Mouse (Mus musculus): ENCODE measurements around the gene Timm23.
"Not testable (repeated sequence)": the region's sequence is repeated elsewhere in the genome, so short reads cannot be mapped to it uniquely, and the experiment has no call there.

Timm23 gene

GRCm38 (mm10) chr14:32201791-32202451 is at the start of gene Timm23, which contains the start of gene Parg:
TSS of gene Timm23 (minus strand) at chr14:32201898.
TSS of gene Parg (plus strand) at chr14:32201949.
- peak; percentile 89 for DNase-seq

- DNase-seq = no peak
Observed at GRCm38 (mm10) chr14:32249616-32250015, 47.9 kb upstream of the Timm23 start.

- no peak for DNase-seq
Observed at GRCm38 (mm10) chr14:32246019-32246418, 44.3 kb upstream of the Timm23 start.

GRCm38 (mm10) chr14:32242401-32242800 is 40.7 kb upstream of the Timm23 start:
- DNase-seq = peak; percentile 14

GRCm38 (mm10) chr14:32228996-32229395 is 27.3 kb upstream of the Timm23 start:
- peak; percentile 66 for DNase-seq

GRCm38 (mm10) chr14:32226601-32227000 is 24.9 kb upstream of the Timm23 start:
- DNase-seq = no peak

- DNase-seq = no peak
Observed at GRCm38 (mm10) chr14:32201354-32201753, 344 bp downstream of the Timm23 start.

- not testable (repeated sequence) for DNase-seq
Observed at GRCm38 (mm10) chr14:32193557-32193956, 8.1 kb downstream of the Timm23 start.

- peak; percentile 22 for DNase-seq
Observed at GRCm38 (mm10) chr14:32192437-32192836, 9.3 kb downstream of the Timm23 start.

GRCm38 (mm10) chr14:32191926-32192325 is 9.8 kb downstream of the Timm23 start:
- DNase-seq = no peak

- no peak for DNase-seq
Observed at GRCm38 (mm10) chr14:32190627-32191391, 10.9 kb downstream of the Timm23 start.

- DNase-seq = no peak
Observed at GRCm38 (mm10) chr14:32183846-32184245, 17.9 kb downstream of the Timm23 start.

GRCm38 (mm10) chr14:32180861-32181260 is 20.8 kb downstream of the Timm23 start:
- DNase-seq = no peak

- no peak for DNase-seq
Observed at GRCm38 (mm10) chr14:32179393-32180195, 22.1 kb downstream of the Timm23 start.

- not testable (repeated sequence) for DNase-seq
Observed at GRCm38 (mm10) chr14:32176590-32176989, 25.1 kb downstream of the Timm23 start.

GRCm38 (mm10) chr14:32175310-32175709 is 26.4 kb downstream of the Timm23 start:
- no peak for DNase-seq

- no peak for DNase-seq
Observed at GRCm38 (mm10) chr14:32170137-32170536, 31.6 kb downstream of the Timm23 start.

GRCm38 (mm10) chr14:32168653-32169231 is 33.0 kb downstream of the Timm23 start:
- DNase-seq = no peak

GRCm38 (mm10) chr14:32167326-32167725 is 34.4 kb downstream of the Timm23 start:
- no peak for DNase-seq

GRCm38 (mm10) chr14:32166840-32167239 is 34.9 kb downstream of the Timm23 start:
- DNase-seq = no peak

GRCm38 (mm10) chr14:32166062-32166441 is 35.6 kb downstream of the Timm23 start:
- DNase-seq = no peak

- DNase-seq = peak; percentile 36
Observed at GRCm38 (mm10) chr14:32165278-32166061, 36.2 kb downstream of the Timm23 start.

Data from right cerebral cortex, postnatal 14 days (tissue).